Mouse (Mus musculus) CH12.LX (cell line): ENCODE data around the gene Zdhhc12. TPM values are rescaled to one million over a fixed set of nuclear protein-coding genes. Genes with fewer than 3 reads are reported as not detected.

Experiments used
- DNase-seq: peaks from one replicate; pipeline ENCODE4 v3.0.0-alpha.2; 2013; ENCODE audit errors: extremely low read depth
- H3K27ac ChIP-seq: 2 replicates; pipeline ENCODE4 v1.5.1; 2012; ENCODE audit warnings: low read depth, mild to moderate bottlenecking, control low read depth, moderate library complexity; ENCODE audit not compliant: insufficient read depth
- H3K27me3 ChIP-seq: replicated peaks from 2 replicates; pipeline ENCODE3; 2012; ENCODE audit warnings: inconsistent platforms
- H3K36me3 ChIP-seq, 2 experiments: replicated peaks in 1 of 2; 2 replicates each; pipeline versions ENCODE3 to v1.6.1; 2012; ENCODE audit warnings: inconsistent platforms in 1 of 2, low read length in 1 of 2, mild to moderate bottlenecking in 1 of 2, mixed read lengths in 1 of 2, moderate library complexity in 1 of 2; ENCODE audit not compliant: control insufficient read depth in 1 of 2, insufficient read depth in 1 of 2
- H3K4me1 ChIP-seq, 2 experiments: 2 replicates each; pipeline ENCODE4 v1.6.1; 2012; ENCODE audit warnings: inconsistent platforms in 1 of 2, moderate library complexity in 1 of 2; ENCODE audit not compliant: insufficient read depth in 2 of 2, control insufficient read depth in 1 of 2
- H3K4me2 ChIP-seq: 2 replicates; pipeline ENCODE4 v1.6.1; 2012; ENCODE audit warnings: low read depth, mild to moderate bottlenecking, control low read depth; ENCODE audit not compliant: poor library complexity, insufficient read depth, severe bottlenecking
- H3K4me3 ChIP-seq, 3 experiments: fragments of 150-350 bp in 1 of 3; sonication (generic) in 1 of 3; replicated peaks in 1 of 3; 2 replicates each; pipeline versions ENCODE3 to v1.5.1; 2011 to 2012; ENCODE audit warnings: low read depth in 2 of 3, low read length in 2 of 3, mild to moderate bottlenecking in 2 of 3, moderate library complexity in 2 of 3, control low read depth in 1 of 3, improper control_type of control experiment in 1 of 3, inconsistent platforms in 1 of 3, mixed read lengths in 1 of 3; ENCODE audit not compliant: poor library complexity in 1 of 3
- H3K79me2 ChIP-seq: replicated peaks from 2 replicates; pipeline ENCODE4 v1.6.1; 2012; ENCODE audit warnings: mild to moderate bottlenecking, moderate library complexity; ENCODE audit not compliant: control insufficient read depth, poor library complexity, insufficient read depth, severe bottlenecking; ENCODE audit errors: extremely low read depth
- H3K9ac ChIP-seq: 2 replicates; pipeline ENCODE4 v1.6.1; 2012; ENCODE audit warnings: low read depth, mild to moderate bottlenecking, control low read depth, moderate library complexity; ENCODE audit not compliant: insufficient read depth
- H3K9me3 ChIP-seq: replicated peaks from 2 replicates; pipeline ENCODE3; 2012; ENCODE audit warnings: low read length, inconsistent platforms, mixed read lengths
- BHLHE40 ChIP-seq: IDR thresholded peaks from 2 replicates; pipeline ENCODE4 v1.6.1; 2011; ENCODE audit warnings: mild to moderate bottlenecking, low read depth, low read length, improper control_type of control experiment
- CHD1 ChIP-seq: IDR thresholded peaks from 2 replicates; pipeline ENCODE4 v1.6.1; 2012; ENCODE audit warnings: low read depth, low read length, improper control_type of control experiment, inconsistent platforms
- CTCF ChIP-seq, 2 experiments: IDR thresholded peaks in 1 of 2; conservative IDR thresholded peaks in 1 of 2; 2 replicates each; pipeline ENCODE4 v1.5.1; 2011 to 2012; ENCODE audit warnings: low read depth in 2 of 2, low read length in 2 of 2, improper control_type of control experiment in 1 of 2, inconsistent platforms in 1 of 2, mild to moderate bottlenecking in 1 of 2, moderate library complexity in 1 of 2
- E2F4 ChIP-seq: IDR thresholded peaks from 2 replicates; pipeline ENCODE4 v1.6.1; 2011; ENCODE audit warnings: low read depth, low read length, improper control_type of control experiment; ENCODE audit not compliant: insufficient replicate concordance
- ETS1 ChIP-seq: conservative IDR thresholded peaks from 2 replicates; pipeline ENCODE4 v1.6.1; 2012; ENCODE audit warnings: low read depth, mild to moderate bottlenecking, inconsistent platforms, low read length, improper control_type of control experiment, moderate library complexity
- GABPA ChIP-seq: IDR thresholded peaks from 2 replicates; pipeline ENCODE4 v1.6.1; 2012; ENCODE audit warnings: low read depth, low read length, improper control_type of control experiment, inconsistent platforms; ENCODE audit not compliant: insufficient replicate concordance
- JUN ChIP-seq: IDR thresholded peaks from 2 replicates; pipeline ENCODE4 v1.6.1; 2011; ENCODE audit warnings: low read depth, mild to moderate bottlenecking, low read length, improper control_type of control experiment, moderate library complexity; ENCODE audit not compliant: insufficient read depth
- KAT2A ChIP-seq: IDR thresholded peaks from 2 replicates; pipeline ENCODE4 v1.6.1; 2012; ENCODE audit warnings: low read length, improper control_type of control experiment, inconsistent platforms; ENCODE audit not compliant: insufficient replicate concordance
- MAFK ChIP-seq: IDR thresholded peaks from 2 replicates; pipeline ENCODE4 v1.6.1; 2011; ENCODE audit warnings: low read length, improper control_type of control experiment; ENCODE audit not compliant: insufficient replicate concordance
- MAX ChIP-seq: IDR thresholded peaks from 2 replicates; pipeline ENCODE4 v1.6.1; 2011; ENCODE audit warnings: low read length, improper control_type of control experiment
- MAZ ChIP-seq: IDR thresholded peaks from 2 replicates; pipeline ENCODE4 v1.6.1; 2012; ENCODE audit warnings: low read depth, mild to moderate bottlenecking, inconsistent platforms, low read length, improper control_type of control experiment, moderate library complexity
- MEF2A ChIP-seq: IDR thresholded peaks from 2 replicates; pipeline ENCODE4 v1.6.1; 2014; ENCODE audit warnings: low read depth, mild to moderate bottlenecking, inconsistent platforms, low read length, improper control_type of control experiment, borderline replicate concordance
- MYC ChIP-seq: IDR thresholded peaks from 2 replicates; pipeline ENCODE4 v1.6.1; 2011; ENCODE audit warnings: low read depth, mild to moderate bottlenecking, improper control_type of control experiment, low read length
- POLR2AphosphoS2 ChIP-seq: IDR thresholded peaks from 2 replicates; pipeline ENCODE4 v1.6.1; 2011; ENCODE audit warnings: low read depth, low read length, improper control_type of control experiment
- RAD21 ChIP-seq: IDR thresholded peaks from 2 replicates; pipeline ENCODE4 v1.6.1; 2011; ENCODE audit warnings: low read depth, mild to moderate bottlenecking, low read length, improper control_type of control experiment, moderate library complexity
- TCF12 ChIP-seq: IDR thresholded peaks from 2 replicates; pipeline ENCODE4 v1.6.1; 2014; ENCODE audit warnings: low read depth, mild to moderate bottlenecking, inconsistent platforms, low read length, improper control_type of control experiment
- UBTF ChIP-seq: IDR thresholded peaks from 2 replicates; pipeline ENCODE4 v1.6.1; 2012; ENCODE audit warnings: low read depth, mild to moderate bottlenecking, inconsistent platforms, low read length, improper control_type of control experiment, moderate library complexity
- USF1 ChIP-seq: IDR thresholded peaks from 2 replicates; pipeline ENCODE4 v1.6.1; 2014; ENCODE audit warnings: low read depth, mild to moderate bottlenecking, inconsistent platforms, low read length, improper control_type of control experiment
- ZKSCAN1 ChIP-seq: IDR thresholded peaks from 2 replicates; pipeline ENCODE4 v1.6.1; 2012; ENCODE audit warnings: low read depth, inconsistent platforms, low read length, improper control_type of control experiment, borderline replicate concordance
- ZNF384 ChIP-seq: IDR thresholded peaks from 2 replicates; pipeline ENCODE4 v1.6.1; 2012; ENCODE audit warnings: low read depth, low read length, improper control_type of control experiment, inconsistent platforms
- dilution Hi-C: fragments of 300-500 bp; cut with MboI; formaldehyde crosslinking; loops from 2 replicates; pipeline ENCODE4 v1.14.3; 2020; ENCODE audit warnings: low sequenced_read_pairs; ENCODE audit not compliant: extremely low pct_unique_long_range_greater_than_20kb, extremely low pct_ligation_motif_present
- in situ Hi-C: fragments of 300-500 bp; cut with MboI; formaldehyde crosslinking; loops from 3 replicates; pipeline ENCODE4 v1.14.3; 2019; ENCODE audit warnings: low sequenced_read_pairs, low pct_ligation_motif_present, low pct_unique_long_range_greater_than_20kb, mixed read lengths
- polyA plus RNA-seq: library from polyadenylated mRNA; unstranded; fragments of >175 nt; gene quantifications from 2 replicates; pipeline ENCODE4 v1.2.1, GENCODE M21; 2012; ENCODE audit warnings: low read depth; ENCODE audit not compliant: insufficient read length
- total RNA-seq, 2 experiments: library from RNA; depleted of rRNA; stranded (reverse); fragments of 300-350 nt in 1 of 2; fragments of >200 nt in 1 of 2; gene quantifications; 2 replicates each; pipeline ENCODE4 v1.2.3; 2012 to 2014

Gene Zdhhc12
- total and polyA plus RNA-seq, 3 experiments, result 15.6 to 42.8 (median 36.5) TPM

DNA sequence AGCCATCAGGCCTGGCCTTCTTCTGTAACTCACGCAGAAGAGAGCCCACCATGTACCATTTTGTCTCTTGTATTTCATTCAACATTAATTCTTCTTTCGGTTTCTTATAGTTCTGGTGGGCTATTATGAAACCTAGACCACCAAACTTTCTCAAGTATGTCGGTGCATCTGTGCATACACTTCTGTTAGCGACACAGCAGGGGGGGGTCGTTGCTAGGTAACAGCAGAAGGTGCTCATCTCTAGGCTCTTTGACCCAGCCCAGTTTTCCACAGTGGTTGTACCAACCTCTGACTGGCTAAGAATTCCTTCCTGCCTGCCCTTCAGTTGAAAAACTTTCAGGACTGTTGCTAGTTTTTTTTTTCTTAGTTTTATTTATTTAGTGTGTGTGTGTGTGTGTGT is 35.0 kb downstream of the Zdhhc12 start:
- dilution Hi-C loops, result no loop called here
- Histone ChIP-seq H3K36me3 (peaks cover 0 to 4% of the 10 kb centered on the region in 2 experiments), H3K4me2 (no peak overlapping the region)
- TF ChIP-seq ETS1, result no peak
- no peak for TF ChIP-seq RAD21
- TF ChIP-seq, all 38 proteins: peak for 0
- no peak for DNase-seq
- Histone ChIP-seq H3K9ac (no peak overlapping the region), H3K4me1 (peaks cover 0 to 15% of the 10 kb centered on the region in 2 experiments; a peak in 2 of 4 replicates), H3K4me3 (no peak overlapping the region), H3K9me3 (peaks cover 2% of the 10 kb centered on the region), H3K27me3 (no peaks in the 10 kb centered on the region), H3K27ac (no peak overlapping the region), H3K79me2 (peaks cover 13% of the 10 kb centered on the region)
- in situ Hi-C loops, result no loop called here

- Histone ChIP-seq H3K4me3 (no peak within 1 kb of the TSS), H3K9ac (no peak within 1 kb of the TSS), H3K9me3 (peaks cover 2% of the 10 kb centered on the region), H3K36me3 (no peaks in the 10 kb centered on the region), H3K27ac (no peak within 1 kb of the TSS), H3K4me2 (no peak within 1 kb of the TSS)
- dilution Hi-C loops, result no loop called here
- TF ChIP-seq MEF2A (no peak), ZNF384 (peak; percentile 55; the same call in 1 of the 2 replicates)
- TF ChIP-seq, all 38 proteins: peak for 1
- no peaks in the 10 kb centered on the region for H3K27me3 ChIP-seq
- in situ Hi-C loops, result no loop called here
- H3K79me2 ChIP-seq, result peaks cover 3% of the 10 kb centered on the region
- H3K4me1 ChIP-seq, result peaks cover 0 to 15% of the 10 kb centered on the region in 2 experiments; a peak in 2 of 4 replicates
- peak; percentile 67 for DNase-seq
Observed at GRCm38 (mm10) chr2:30057223-30057904, 36.1 kb downstream of the Zdhhc12 start, which contains the start of gene Set. Gene Set, plus strand, starts transcription at chr2:30057378.

DNA sequence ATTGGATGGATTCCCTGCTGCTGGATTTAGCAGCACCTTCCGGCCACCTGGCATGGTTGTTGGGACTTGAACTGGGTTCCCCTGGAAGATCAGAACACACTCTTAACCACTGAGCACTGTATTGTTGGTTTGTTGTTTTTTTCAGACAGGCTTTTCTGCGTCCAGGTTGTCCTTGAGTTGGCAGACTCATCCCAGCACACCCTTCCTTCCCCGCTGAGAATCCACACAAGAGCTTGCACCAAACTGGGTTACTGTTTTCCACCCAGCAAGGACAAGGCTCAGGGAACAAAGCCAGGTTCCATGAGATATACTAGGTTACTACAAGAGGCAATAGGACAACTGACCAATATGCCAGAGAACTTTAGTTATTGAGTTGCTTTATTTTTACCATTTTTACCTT is 36.7 kb downstream of the Zdhhc12 start:
- no peak overlapping the region for H3K4me3 ChIP-seq
- no peaks in the 10 kb centered on the region for H3K27me3 ChIP-seq
- DNase-seq, result no peak
- dilution Hi-C loops (no loop called here), in situ Hi-C loops (no loop called here)
- no peak overlapping the region for H3K27ac ChIP-seq
- H3K4me2 ChIP-seq, result no peak overlapping the region
- peaks cover 0 to 15% of the 10 kb centered on the region in 2 experiments; a peak in 2 of 4 replicates for H3K4me1 ChIP-seq
- H3K9ac ChIP-seq, result no peak overlapping the region
- no peak for TF ChIP-seq RAD21
- TF ChIP-seq E2F4, result no peak
- no peak for TF ChIP-seq BHLHE40
- no peak for TF ChIP-seq ETS1
- TF ChIP-seq POLR2AphosphoS2, result no peak
- TF ChIP-seq CTCF (conservative IDR thresholded peaks at IDR 0.05 in 1 of 2, IDR thresholded peaks at IDR 0.05 in 1 of 2; ENCODE audit: low read depth in 2 of 2, low read length in 2 of 2), result no peak
- no peak for TF ChIP-seq UBTF
- TF ChIP-seq ZKSCAN1, result no peak
- TF ChIP-seq MAZ, result no peak
- no peak for TF ChIP-seq TCF12
- TF ChIP-seq USF1, result no peak
- no peak for TF ChIP-seq MYC
- TF ChIP-seq MAX, result no peak
- no peak for TF ChIP-seq MAFK
- TF ChIP-seq CHD1, result no peak
- no peak for TF ChIP-seq JUN
- no peak for TF ChIP-seq GABPA
- no peak for TF ChIP-seq KAT2A
- H3K36me3 ChIP-seq, result no peaks in the 10 kb centered on the region
- H3K9me3 ChIP-seq, result peaks cover 2% of the 10 kb centered on the region
- H3K79me2 ChIP-seq, result no peaks in the 10 kb centered on the region
